Comparison of ENCODE assay signal across 8 mouse cellular contexts in genomic region chr7:27978683-27979528, GRCm38 (mm10). TPM values are rescaled to one million over a fixed set of nuclear protein-coding genes. Genes with fewer than 3 reads are reported as not detected.
DNase-seq lines count a peak whose midpoint lies in the region; ATAC-seq and TF ChIP-seq lines count a peak whose summit lies in the region.

TSS of gene Zfp780b (minus strand) at chr7:27979171.

- H3K4me1 ChIP-seq in bone marrow macrophage, adult 2 months (ENCODE audit: control insufficient read depth, insufficient read depth, low read length): peaks cover 3% of the 10 kb centered on the region
- no peaks in the 10 kb centered on the region for H3K4me1 ChIP-seq in embryonic fibroblast, embryonic 13.5 days (ENCODE audit: control insufficient read depth, insufficient read depth, low read length)
- H3K4me1 ChIP-seq in kidney, embryonic 14.5 days (ENCODE audit: control insufficient read depth, insufficient read depth, low read length): peaks cover 6% of the 10 kb centered on the region; the same call in 1 of the 2 replicates
- peaks cover 13% of the 10 kb centered on the region; the same call in 1 of the 2 replicates for H3K4me1 ChIP-seq in limb, embryonic 15.5 days

- peak within 1 kb of the TSS; percentile 74 for H3K9ac ChIP-seq in kidney, embryonic 14.5 days (ENCODE audit: low read depth, low read length)
- peak within 1 kb of the TSS; percentile 85 for H3K9ac ChIP-seq in limb, embryonic 15.5 days

- peak within 1 kb of the TSS; percentile 60 for H3K4me2 ChIP-seq in kidney, embryonic 14.5 days (replicated peaks; ENCODE audit: low read depth, low read length)
- peak within 1 kb of the TSS; percentile 82 for H3K4me2 ChIP-seq in limb, embryonic 15.5 days

- TF ChIP-seq CTCF in bone marrow macrophage, adult 2 months (IDR thresholded peaks at IDR 0.05; ENCODE audit: low read depth, low read length): no peak
- no peak for TF ChIP-seq CTCF in embryonic fibroblast, embryonic 13.5 days (IDR thresholded peaks at IDR 0.05; ENCODE audit: borderline replicate concordance, insufficient read depth, low read length)

- peaks cover 5% of the 10 kb centered on the region; the same call in 1 of the 2 replicates for H3K36me3 ChIP-seq in kidney, embryonic 14.5 days (ENCODE audit: control insufficient read depth, insufficient read depth, low read length)
- H3K36me3 ChIP-seq in limb, embryonic 15.5 days: peaks cover 13% of the 10 kb centered on the region; the same call in 1 of the 2 replicates

- TF ChIP-seq POLR2A in bone marrow macrophage, adult 2 months (IDR thresholded peaks at IDR 0.05; ENCODE audit: borderline replicate concordance, low read depth, low read length): no peak
- peak; percentile 80 for TF ChIP-seq POLR2A in embryonic fibroblast, embryonic 13.5 days (IDR thresholded peaks at IDR 0.05; ENCODE audit: low read depth, low read length)

- DNase-seq in A20 (ENCODE audit: low read depth, low spot score): peak; percentile 88
- DNase-seq in heart, adult 9 months (ENCODE audit: low spot score in 2 of 2): peak; percentile 63 to 72
- DNase-seq in monocyte, adult 2 months (ENCODE audit: low read depth in 1 of 2, low spot score in 2 of 2): peak; percentile 18 to 45
- peak; percentile 67 to 70 for DNase-seq in spleen, postnatal 36 days (ENCODE audit: low spot score in 2 of 2)

- ATAC-seq in kidney, embryonic 14.5 days (ENCODE audit: low FRiP score, low TSS enrichment): peak; percentile 95
- peak; percentile 82 for ATAC-seq in limb, embryonic 15.5 days (ENCODE audit: insufficient number of reproducible peaks, low FRiP score, low TSS enrichment, low read depth)

- peak within 1 kb of the TSS; percentile 95 for H3K4me3 ChIP-seq in bone marrow macrophage, adult 2 months (ENCODE audit: insufficient read depth, low read length)
- peak within 1 kb of the TSS; percentile 82 for H3K4me3 ChIP-seq in embryonic fibroblast, embryonic 13.5 days (ENCODE audit: insufficient read depth, low read length)
- H3K4me3 ChIP-seq in kidney, embryonic 14.5 days (ENCODE audit: low read length): peak within 1 kb of the TSS; percentile 76
- H3K4me3 ChIP-seq in limb, embryonic 15.5 days: peak within 1 kb of the TSS; percentile 75

- H3K27me3 ChIP-seq in kidney, embryonic 14.5 days (ENCODE audit: control insufficient read depth, insufficient read depth, low read length): no peaks in the 10 kb centered on the region
- H3K27me3 ChIP-seq in limb, embryonic 15.5 days: no peaks in the 10 kb centered on the region

- peak within 1 kb of the TSS; percentile 74 for H3K27ac ChIP-seq in bone marrow macrophage, adult 2 months (ENCODE audit: insufficient read depth, low read depth, low read length)
- peak within 1 kb of the TSS; percentile 71; the same call in 1 of the 2 replicates for H3K27ac ChIP-seq in embryonic fibroblast, embryonic 13.5 days (ENCODE audit: insufficient read depth, low read length)
- H3K27ac ChIP-seq in kidney, embryonic 14.5 days (ENCODE audit: low read depth, low read length): peak within 1 kb of the TSS; percentile 83
- H3K27ac ChIP-seq in limb, embryonic 15.5 days: peak within 1 kb of the TSS; percentile 95

- peaks cover 23% of the 10 kb centered on the region for H3K9me3 ChIP-seq in kidney, embryonic 14.5 days (ENCODE audit: control insufficient read depth, low read length)
- H3K9me3 ChIP-seq in limb, embryonic 15.5 days: peaks cover 14% of the 10 kb centered on the region; the same call in 1 of the 2 replicates

- WGBS in kidney, embryonic 14.5 days: 1% methylated on average over 29 of the region's 29 CpGs
- 1% methylated on average over 29 of the region's 29 CpGs for WGBS in limb, embryonic 15.5 days

RNA-seq across cellular contexts. Expression of gene Zfp780b, which starts in this region (rescaled TPM):
- 14.6 and 19.0 TPM in 2 replicates for polyA plus RNA-seq in bone marrow macrophage, adult 2 months (2012; ENCODE audit: insufficient read depth, insufficient read length, missing spikeins)
- polyA plus RNA-seq in embryonic fibroblast, embryonic 13.5 days (2011; ENCODE audit: insufficient read length, low read depth, missing spikeins): 12.2 and 13.8 TPM in 2 replicates
- polyA plus RNA-seq in kidney, embryonic 14.5 days (2014; fragmentation: Nextera tagmentation; extraction: Ambion mirVana): 16.5 and 18.5 TPM in 2 replicates
- 17.7 and 19.2 TPM in 2 replicates for polyA plus RNA-seq in limb, embryonic 15.5 days (2015; fragmentation: Nextera tagmentation; extraction: Ambion mirVana)

Comparison
In these comparisons a context has a peak if more than half of its experiments do, and no peak if none do; other contexts are left out.
1. Peak in every context shown above with its lines: DNase-seq, ATAC-seq, H3K4me3 ChIP-seq and H3K27ac ChIP-seq.
2. DNase-seq: peak in every context shown above with its lines; median percentile 88 in A20; 68 in spleen, postnatal 36 days; 68 in heart, adult 9 months; 32 in monocyte, adult 2 months.